Mouse (Mus musculus): ENCODE data around the gene Insl5.

- no peak for TF ChIP-seq CTCF (IDR thresholded peaks at IDR 0.05; ENCODE audit: low read depth, low read length)
- TF ChIP-seq POLR2A (IDR thresholded peaks at IDR 0.05; ENCODE audit: insufficient read depth, low read length): no peak
Measured at GRCm38 (mm10) chr4:102987325-102987724, 39.3 kb downstream of the Insl5 start.

Measured in ES-Bruce4 (cell line).